Mouse (Mus musculus) kidney, adult 2 months (tissue): ENCODE results near the gene Gm9945.

Experiments used
- CTCF ChIP-seq: fragments of 200-500 bp; conservative IDR thresholded peaks from 2 replicates; pipeline ENCODE4 v1.5.1; 2011; ENCODE audit warnings: low read depth, mild to moderate bottlenecking, control low read depth, low read length, moderate library complexity, mixed read lengths; ENCODE audit not compliant: insufficient read depth, insufficient read length
- POLR2A ChIP-seq: fragments of 200-500 bp; IDR thresholded peaks from one replicate; pipeline ENCODE4 v1.6.1; 2011; ENCODE audit warnings: low read depth, low read length, control low read depth

DNA sequence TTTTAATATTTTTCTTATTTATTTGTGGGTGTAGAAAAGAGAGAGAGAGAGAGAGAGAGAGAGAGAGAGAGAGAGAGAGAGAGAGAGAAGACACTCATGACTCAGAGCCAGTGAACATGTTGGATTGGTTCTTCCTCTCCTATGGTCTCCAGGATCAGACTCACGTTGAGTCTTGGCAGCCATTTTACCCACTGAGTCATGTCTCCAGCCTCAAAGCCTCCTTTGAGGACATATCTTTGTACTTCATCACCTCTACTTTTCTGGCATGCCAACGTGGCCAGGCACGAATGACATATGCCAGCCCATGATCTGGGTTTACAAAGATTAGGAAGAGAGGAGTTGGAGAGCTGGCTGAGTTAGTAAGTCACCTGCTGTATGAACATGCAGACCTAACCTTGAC is 19.8 kb upstream of the Gm9945 start:
- TF ChIP-seq CTCF, result no peak
- no peak for TF ChIP-seq POLR2A
